Comparison of ENCODE assay signal across 8 mouse cellular contexts in genomic region chr11:120598990-120599549, GRCm38 (mm10). TPM values are rescaled to one million over a fixed set of nuclear protein-coding genes. Genes with fewer than 3 reads are reported as not detected.
A peak's percentile ranks its signal among the peaks of the same experiment; 100 is the strongest.
DNase-seq lines count a peak whose midpoint lies in the region; ATAC-seq lines count a peak whose summit lies in the region.

No protein-coding gene starts in this region.

- H3K9ac ChIP-seq in neural tube, embryonic 11.5 days (ENCODE audit: low read length): peak overlapping the region; percentile 67
- H3K9ac ChIP-seq in limb, embryonic 13.5 days: peak overlapping the region; percentile 76
- peak overlapping the region; percentile 70 for H3K9ac ChIP-seq in stomach, embryonic 16.5 days (ENCODE audit: low read length)

- H3K4me3 ChIP-seq in neural tube, embryonic 11.5 days (ENCODE audit: low read depth, low read length): peak overlapping the region; percentile 100
- peak overlapping the region; percentile 92 for H3K4me3 ChIP-seq in limb, embryonic 13.5 days
- H3K4me3 ChIP-seq in stomach, embryonic 16.5 days (replicated peaks; ENCODE audit: low read length): peak overlapping the region; percentile 96

- peaks cover 16% of the 10 kb centered on the region for H3K4me1 ChIP-seq in neural tube, embryonic 11.5 days (ENCODE audit: control insufficient read depth, insufficient read depth, low read length)
- H3K4me1 ChIP-seq in limb, embryonic 13.5 days: peaks cover 28% of the 10 kb centered on the region
- H3K4me1 ChIP-seq in stomach, embryonic 16.5 days (ENCODE audit: control insufficient read depth, insufficient read depth, low read length): peaks cover 25% of the 10 kb centered on the region

- WGBS in neural tube, embryonic 11.5 days: 55% methylated on average over 17 of the region's 17 CpGs
- 42% methylated on average over 17 of the region's 17 CpGs for WGBS in limb, embryonic 13.5 days
- 40% methylated on average over 17 of the region's 17 CpGs for WGBS in stomach, embryonic 16.5 days

- ATAC-seq in neural tube, embryonic 11.5 days (ENCODE audit: insufficient read depth, low FRiP score, low TSS enrichment): no peak
- no peak for ATAC-seq in limb, embryonic 13.5 days (ENCODE audit: low FRiP score, low read depth)
- ATAC-seq in stomach, embryonic 16.5 days (ENCODE audit: insufficient read depth, low FRiP score): no peak

- peak overlapping the region; percentile 70 for H3K27ac ChIP-seq in neural tube, embryonic 11.5 days (ENCODE audit: low read depth, low read length)
- peak overlapping the region; percentile 87; the same call in 1 of the 2 replicates for H3K27ac ChIP-seq in limb, embryonic 13.5 days
- H3K27ac ChIP-seq in stomach, embryonic 16.5 days (ENCODE audit: low read length): peak overlapping the region; percentile 87

- no peaks in the 10 kb centered on the region for H3K27me3 ChIP-seq in neural tube, embryonic 11.5 days (ENCODE audit: control insufficient read depth, insufficient read depth, low read length)
- no peaks in the 10 kb centered on the region for H3K27me3 ChIP-seq in limb, embryonic 13.5 days
- H3K27me3 ChIP-seq in stomach, embryonic 16.5 days (ENCODE audit: control insufficient read depth, insufficient read depth, low read length): no peaks in the 10 kb centered on the region

- DNase-seq in cerebellum, adult 11-12 months: peak; percentile 32
- no peak for DNase-seq in cerebellum, postnatal 4 days (ENCODE audit: low spot score in 2 of 2)
- DNase-seq in neural tube, embryonic 11.5 days (ENCODE audit: low spot score): no peak
- no peak for DNase-seq in neural tube, embryonic 10.5 days (ENCODE audit: extremely low spot score, low spot score)
- DNase-seq in frontal cortex, adult 2 months (ENCODE audit: extremely low spot score in 1 of 2, low spot score in 1 of 2): no peak
- DNase-seq in ovary, postnatal 10 days (ENCODE audit: low spot score): no peak

- H3K9me3 ChIP-seq in neural tube, embryonic 11.5 days (ENCODE audit: control insufficient read depth, low read length): no peaks in the 10 kb centered on the region
- no peaks in the 10 kb centered on the region for H3K9me3 ChIP-seq in limb, embryonic 13.5 days
- H3K9me3 ChIP-seq in stomach, embryonic 16.5 days (replicated peaks; ENCODE audit: control insufficient read depth, low read length): no peaks in the 10 kb centered on the region

- H3K4me2 ChIP-seq in neural tube, embryonic 11.5 days (ENCODE audit: low read depth): peak overlapping the region; percentile 98
- H3K4me2 ChIP-seq in limb, embryonic 13.5 days (replicated peaks): peak overlapping the region; percentile 93
- H3K4me2 ChIP-seq in stomach, embryonic 16.5 days (ENCODE audit: low read depth, low read length): peak overlapping the region; percentile 80

- peaks cover 26% of the 10 kb centered on the region for H3K36me3 ChIP-seq in neural tube, embryonic 11.5 days (ENCODE audit: control insufficient read depth, insufficient read depth, low read length)
- H3K36me3 ChIP-seq in limb, embryonic 13.5 days: peaks cover 70% of the 10 kb centered on the region
- peaks cover 28% of the 10 kb centered on the region for H3K36me3 ChIP-seq in stomach, embryonic 16.5 days (ENCODE audit: control insufficient read depth, insufficient read depth, low read length)

RNA-seq across cellular contexts. Expression of gene Anapc11, which starts 0.8 kb away (rescaled TPM):
- 198 and 199 TPM in 2 replicates for polyA plus RNA-seq in neural tube, embryonic 11.5 days (2014; fragmentation: Nextera tagmentation; extraction: Ambion mirVana)
- polyA plus RNA-seq in limb, embryonic 13.5 days (2015; fragmentation: Nextera tagmentation; extraction: Ambion mirVana): 217 and 222 TPM in 2 replicates
- 176 and 181 TPM in 2 replicates for polyA plus RNA-seq in stomach, embryonic 16.5 days (2015; fragmentation: Nextera tagmentation; extraction: Ambion mirVana)
- polyA plus RNA-seq in frontal cortex, adult 2 months (2012; rRNA removed): 143 and 170 TPM in 2 replicates

RNA-seq across cellular contexts. Expression of gene Alyref, which starts 0.9 kb away (rescaled TPM):
- polyA plus RNA-seq in neural tube, embryonic 11.5 days (2014; fragmentation: Nextera tagmentation; extraction: Ambion mirVana): 669 and 698 TPM in 2 replicates
- 480 and 508 TPM in 2 replicates for polyA plus RNA-seq in limb, embryonic 13.5 days (2015; fragmentation: Nextera tagmentation; extraction: Ambion mirVana)
- 37.0 and 55.5 TPM in 2 replicates for polyA plus RNA-seq in stomach, embryonic 16.5 days (2015; fragmentation: Nextera tagmentation; extraction: Ambion mirVana)
- 46.3 and 53.0 TPM in 2 replicates for polyA plus RNA-seq in frontal cortex, adult 2 months (2012; rRNA removed)

RNA-seq across cellular contexts. Expression of gene Npb, which starts 9.2 kb away (rescaled TPM):
- 0.78 TPM in 1 of 2 replicates, not detected in the other for polyA plus RNA-seq in neural tube, embryonic 11.5 days (2014; fragmentation: Nextera tagmentation; extraction: Ambion mirVana)
- 2.3 and 2.8 TPM in 2 replicates for polyA plus RNA-seq in limb, embryonic 13.5 days (2015; fragmentation: Nextera tagmentation; extraction: Ambion mirVana)
- 14.9 and 19.1 TPM in 2 replicates for polyA plus RNA-seq in stomach, embryonic 16.5 days (2015; fragmentation: Nextera tagmentation; extraction: Ambion mirVana)
- 0.84 and 1.2 TPM in 2 replicates for polyA plus RNA-seq in frontal cortex, adult 2 months (2012; rRNA removed)

RNA-seq across cellular contexts. Expression of gene Arhgdia, which starts 17.6 kb away (rescaled TPM):
- polyA plus RNA-seq in neural tube, embryonic 11.5 days (2014; fragmentation: Nextera tagmentation; extraction: Ambion mirVana): 686 and 719 TPM in 2 replicates
- polyA plus RNA-seq in limb, embryonic 13.5 days (2015; fragmentation: Nextera tagmentation; extraction: Ambion mirVana): 530 and 555 TPM in 2 replicates
- 543 and 584 TPM in 2 replicates for polyA plus RNA-seq in stomach, embryonic 16.5 days (2015; fragmentation: Nextera tagmentation; extraction: Ambion mirVana)
- 408 and 428 TPM in 2 replicates for polyA plus RNA-seq in frontal cortex, adult 2 months (2012; rRNA removed)

RNA-seq across cellular contexts. Expression of gene Pcyt2, which starts 18.7 kb away (rescaled TPM):
- polyA plus RNA-seq in neural tube, embryonic 11.5 days (2014; fragmentation: Nextera tagmentation; extraction: Ambion mirVana): 109 and 118 TPM in 2 replicates
- polyA plus RNA-seq in limb, embryonic 13.5 days (2015; fragmentation: Nextera tagmentation; extraction: Ambion mirVana): 150 and 153 TPM in 2 replicates
- polyA plus RNA-seq in stomach, embryonic 16.5 days (2015; fragmentation: Nextera tagmentation; extraction: Ambion mirVana): 185 and 197 TPM in 2 replicates
- polyA plus RNA-seq in frontal cortex, adult 2 months (2012; rRNA removed): 252 and 254 TPM in 2 replicates
